Mouse (Mus musculus): ENCODE data around the gene Dync1i1. TPM values are rescaled to one million over a fixed set of nuclear protein-coding genes. Genes with fewer than 3 reads are reported as not detected.

The Dync1i1 gene
- polyA plus RNA-seq, 1 experiment from 2014 or later, result 4.0 TPM

- ATAC-seq (ENCODE audit: low FRiP score), result no peak
- Histone ChIP-seq H3K4me3 (ENCODE audit: low read depth, low read length) (no peak overlapping the region), H3K9ac (ENCODE audit: low read depth, low read length) (no peak overlapping the region), H3K27ac (ENCODE audit: low read depth, low read length) (no peak overlapping the region), H3K4me2 (replicated peaks; ENCODE audit: low read depth, low read length) (no peak overlapping the region), H3K9me3 (ENCODE audit: control insufficient read depth, low read length) (no peaks in the 10 kb centered on the region), H3K36me3 (ENCODE audit: control insufficient read depth, insufficient read depth, low read length) (no peaks in the 10 kb centered on the region), H3K27me3 (ENCODE audit: control insufficient read depth, insufficient read depth, low read length) (no peaks in the 10 kb centered on the region), H3K4me1 (replicated peaks; ENCODE audit: control insufficient read depth, insufficient read depth, low read length) (no peaks in the 10 kb centered on the region)
- peak; percentile 10 for DNase-seq (ENCODE audit: low spot score)
- WGBS, result 78% methylated on average over 14 of the region's 14 CpGs
These were observed 103.1 kb downstream of the Dync1i1 start for GRCm38 (mm10) chr6:5828409-5828974.

- H3K9ac ChIP-seq (ENCODE audit: low read depth, low read length), result no peak overlapping the region
- H3K27ac ChIP-seq (ENCODE audit: low read depth, low read length), result no peak overlapping the region
- no peak overlapping the region for H3K4me3 ChIP-seq (ENCODE audit: low read depth, low read length)
- no peaks in the 10 kb centered on the region for H3K36me3 ChIP-seq (ENCODE audit: control insufficient read depth, insufficient read depth, low read length)
- no peaks in the 10 kb centered on the region for H3K9me3 ChIP-seq (ENCODE audit: control insufficient read depth, low read length)
- DNase-seq (ENCODE audit: low spot score), result peak; percentile 6
- no peak for ATAC-seq (ENCODE audit: low FRiP score)
- no peaks in the 10 kb centered on the region for H3K4me1 ChIP-seq (replicated peaks; ENCODE audit: control insufficient read depth, insufficient read depth, low read length)
- no peaks in the 10 kb centered on the region for H3K27me3 ChIP-seq (ENCODE audit: control insufficient read depth, insufficient read depth, low read length)
- H3K4me2 ChIP-seq (replicated peaks; ENCODE audit: low read depth, low read length), result no peak overlapping the region
- WGBS, result 56% methylated on average over 9 of the region's 9 CpGs
These were observed 103.7 kb downstream of the Dync1i1 start for GRCm38 (mm10) chr6:5829148-5829547.

DNA sequence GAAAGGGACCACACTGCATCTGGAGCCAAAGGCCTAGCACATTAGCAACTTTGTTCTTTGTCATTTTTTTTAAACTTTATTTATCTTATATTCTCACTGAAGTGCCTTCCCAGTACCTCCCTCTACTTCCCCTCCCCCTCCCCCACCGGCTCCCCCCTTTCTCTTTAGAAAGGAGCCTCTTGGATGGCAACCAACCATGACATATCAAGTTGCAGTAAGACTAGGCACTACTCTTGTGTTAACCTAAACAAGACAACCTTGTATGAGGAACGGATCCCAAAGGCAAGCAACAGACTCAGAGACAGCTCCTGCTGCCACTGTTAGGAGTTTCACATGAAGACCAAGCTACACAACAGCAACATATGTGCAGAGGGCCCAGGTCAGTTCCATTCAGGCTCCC is 105.3 kb downstream of the Dync1i1 start:
- Histone ChIP-seq H3K27ac (ENCODE audit: low read depth, low read length) (no peak overlapping the region), H3K4me2 (replicated peaks; ENCODE audit: low read depth, low read length) (no peak overlapping the region), H3K27me3 (ENCODE audit: control insufficient read depth, insufficient read depth, low read length) (no peaks in the 10 kb centered on the region), H3K4me1 (replicated peaks; ENCODE audit: control insufficient read depth, insufficient read depth, low read length) (no peaks in the 10 kb centered on the region), H3K9me3 (ENCODE audit: control insufficient read depth, low read length) (no peaks in the 10 kb centered on the region), H3K9ac (ENCODE audit: low read depth, low read length) (no peak overlapping the region), H3K36me3 (ENCODE audit: control insufficient read depth, insufficient read depth, low read length) (no peaks in the 10 kb centered on the region), H3K4me3 (ENCODE audit: low read depth, low read length) (no peak overlapping the region)
- 61% methylated on average over 2 of the region's 2 CpGs for WGBS
- DNase-seq (ENCODE audit: low spot score) (no peak), ATAC-seq (ENCODE audit: low FRiP score) (no peak)

GRCm38 (mm10) chr6:5831233-5831632 is 105.8 kb downstream of the Dync1i1 start:
- WGBS, result 77% methylated on average over 3 of the region's 3 CpGs
- Histone ChIP-seq H3K27me3 (ENCODE audit: control insufficient read depth, insufficient read depth, low read length) (no peaks in the 10 kb centered on the region), H3K9ac (ENCODE audit: low read depth, low read length) (no peak overlapping the region), H3K4me3 (ENCODE audit: low read depth, low read length) (no peak overlapping the region), H3K36me3 (ENCODE audit: control insufficient read depth, insufficient read depth, low read length) (no peaks in the 10 kb centered on the region), H3K4me2 (replicated peaks; ENCODE audit: low read depth, low read length) (no peak overlapping the region), H3K27ac (ENCODE audit: low read depth, low read length) (no peak overlapping the region), H3K9me3 (ENCODE audit: control insufficient read depth, low read length) (no peaks in the 10 kb centered on the region), H3K4me1 (replicated peaks; ENCODE audit: control insufficient read depth, insufficient read depth, low read length) (no peaks in the 10 kb centered on the region)
- DNase-seq (ENCODE audit: low spot score) (no peak), ATAC-seq (ENCODE audit: low FRiP score) (no peak)

- DNase-seq (ENCODE audit: low spot score), result no peak
These were observed 107.4 kb downstream of the Dync1i1 start for GRCm38 (mm10) chr6:5832838-5833237.

GRCm38 (mm10) chr6:5842466-5842865 is 117.0 kb downstream of the Dync1i1 start:
- ATAC-seq (ENCODE audit: low FRiP score) (no peak), DNase-seq (ENCODE audit: low spot score) (no peak)
- H3K9me3 ChIP-seq (ENCODE audit: control insufficient read depth, low read length), result no peaks in the 10 kb centered on the region
- no peaks in the 10 kb centered on the region for H3K36me3 ChIP-seq (ENCODE audit: control insufficient read depth, insufficient read depth, low read length)
- no peak overlapping the region for H3K4me2 ChIP-seq (replicated peaks; ENCODE audit: low read depth, low read length)
- no peak overlapping the region for H3K4me3 ChIP-seq (ENCODE audit: low read depth, low read length)
- no peaks in the 10 kb centered on the region for H3K27me3 ChIP-seq (ENCODE audit: control insufficient read depth, insufficient read depth, low read length)
- H3K9ac ChIP-seq (ENCODE audit: low read depth, low read length), result no peak overlapping the region
- no peaks in the 10 kb centered on the region for H3K4me1 ChIP-seq (replicated peaks; ENCODE audit: control insufficient read depth, insufficient read depth, low read length)
- 86% methylated on average over 5 of the region's 5 CpGs for WGBS
- H3K27ac ChIP-seq (ENCODE audit: low read depth, low read length), result no peak overlapping the region

More at GRCm38 (mm10) chr6:5832838-5833237, 107.4 kb downstream of the Dync1i1 start:
- no peaks in the 10 kb centered on the region for H3K36me3 ChIP-seq (ENCODE audit: control insufficient read depth, insufficient read depth, low read length)
- no peak overlapping the region for H3K4me2 ChIP-seq (replicated peaks; ENCODE audit: low read depth, low read length)
- H3K9ac ChIP-seq (ENCODE audit: low read depth, low read length), result no peak overlapping the region
- no peaks in the 10 kb centered on the region for H3K27me3 ChIP-seq (ENCODE audit: control insufficient read depth, insufficient read depth, low read length)
- no peak for ATAC-seq (ENCODE audit: low FRiP score)
- no peak overlapping the region for H3K4me3 ChIP-seq (ENCODE audit: low read depth, low read length)
- H3K4me1 ChIP-seq (replicated peaks; ENCODE audit: control insufficient read depth, insufficient read depth, low read length), result no peaks in the 10 kb centered on the region
- 98% methylated on average over 2 of the region's 2 CpGs for WGBS
- H3K9me3 ChIP-seq (ENCODE audit: control insufficient read depth, low read length), result no peaks in the 10 kb centered on the region
- H3K27ac ChIP-seq (ENCODE audit: low read depth, low read length), result no peak overlapping the region

DNA sequence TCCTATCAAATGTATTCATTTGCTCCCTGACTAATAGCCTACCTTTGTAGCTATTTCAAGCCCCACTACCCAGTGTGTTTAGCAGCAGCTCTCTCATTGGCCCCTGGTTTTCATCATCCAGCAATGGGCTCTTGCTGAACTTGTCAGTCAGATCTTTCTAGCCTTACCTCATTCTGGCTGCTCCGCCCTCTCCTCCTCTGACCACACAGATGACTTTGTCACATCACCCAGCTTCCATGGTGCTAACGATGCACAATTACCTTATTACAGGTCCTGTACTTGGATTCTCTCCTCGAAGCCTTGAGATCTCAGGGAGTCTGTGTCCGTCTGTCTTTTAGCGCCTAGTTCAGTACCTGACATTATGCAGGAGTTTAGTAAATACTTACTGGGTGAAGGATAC is 120.7 kb downstream of the Dync1i1 start:
- Histone ChIP-seq H3K27ac (ENCODE audit: low read depth, low read length) (no peak overlapping the region), H3K27me3 (ENCODE audit: control insufficient read depth, insufficient read depth, low read length) (no peaks in the 10 kb centered on the region), H3K36me3 (ENCODE audit: control insufficient read depth, insufficient read depth, low read length) (no peaks in the 10 kb centered on the region), H3K4me1 (replicated peaks; ENCODE audit: control insufficient read depth, insufficient read depth, low read length) (no peaks in the 10 kb centered on the region), H3K9ac (ENCODE audit: low read depth, low read length) (no peak overlapping the region), H3K9me3 (ENCODE audit: control insufficient read depth, low read length) (no peaks in the 10 kb centered on the region), H3K4me2 (replicated peaks; ENCODE audit: low read depth, low read length) (no peak overlapping the region), H3K4me3 (ENCODE audit: low read depth, low read length) (no peak overlapping the region)
- no peak for ATAC-seq (ENCODE audit: low FRiP score)
- DNase-seq (ENCODE audit: low spot score), result no peak
- 92% methylated on average over 5 of the region's 5 CpGs for WGBS

DNA sequence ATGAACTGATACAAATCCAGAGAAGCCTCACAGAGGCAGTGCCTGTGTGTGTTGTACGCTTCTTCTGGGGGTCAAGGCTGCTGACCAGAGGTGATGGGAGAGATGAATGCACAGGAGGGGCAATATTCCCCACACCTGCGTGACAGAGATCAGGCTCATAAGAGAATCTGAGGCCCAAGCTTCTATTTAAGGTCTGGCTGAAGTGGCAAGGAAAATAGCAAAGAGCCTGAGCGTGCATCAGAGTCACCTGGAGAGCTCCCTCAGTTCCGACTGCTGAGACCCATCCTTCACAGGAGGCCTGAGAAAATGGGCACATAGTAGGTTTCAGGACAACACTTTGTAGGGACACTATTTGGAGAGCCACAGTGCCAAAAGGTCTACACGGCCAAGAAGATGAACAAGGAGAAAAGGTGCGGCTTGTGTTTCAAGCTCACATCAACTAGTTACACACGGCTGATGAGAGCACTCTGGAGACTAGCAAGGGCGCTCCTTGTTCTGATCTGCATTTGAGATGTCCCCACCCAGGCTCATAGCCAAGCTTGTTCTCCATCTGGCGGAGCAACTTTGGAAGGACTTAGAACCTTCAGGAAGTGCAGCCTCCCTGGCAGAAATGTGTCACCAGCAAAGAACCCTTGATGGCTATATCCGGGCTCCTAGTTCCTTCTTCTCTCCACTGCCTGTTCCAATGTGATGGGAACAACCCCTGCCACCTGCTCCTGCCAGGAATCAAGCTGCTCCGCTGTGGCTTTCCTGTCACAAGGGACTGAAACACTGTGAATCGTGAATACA is 128.8 kb downstream of the Dync1i1 start:
- no peak for ATAC-seq (ENCODE audit: low FRiP score)
- H3K36me3 ChIP-seq (ENCODE audit: control insufficient read depth, insufficient read depth, low read length), result no peaks in the 10 kb centered on the region
- no peaks in the 10 kb centered on the region for H3K4me1 ChIP-seq (replicated peaks; ENCODE audit: control insufficient read depth, insufficient read depth, low read length)
- no peak overlapping the region for H3K27ac ChIP-seq (ENCODE audit: low read depth, low read length)
- H3K27me3 ChIP-seq (ENCODE audit: control insufficient read depth, insufficient read depth, low read length), result no peaks in the 10 kb centered on the region
- no peak overlapping the region for H3K4me2 ChIP-seq (replicated peaks; ENCODE audit: low read depth, low read length)
- 94% methylated on average over 12 of the region's 12 CpGs for WGBS
- H3K9ac ChIP-seq (ENCODE audit: low read depth, low read length), result no peak overlapping the region
- DNase-seq (ENCODE audit: low spot score), result no peak
- H3K4me3 ChIP-seq (ENCODE audit: low read depth, low read length), result no peak overlapping the region
- H3K9me3 ChIP-seq (ENCODE audit: control insufficient read depth, low read length), result no peaks in the 10 kb centered on the region

- ATAC-seq (ENCODE audit: low FRiP score) (no peak), DNase-seq (ENCODE audit: low spot score) (no peak)
- Histone ChIP-seq H3K27ac (ENCODE audit: low read depth, low read length) (no peak overlapping the region), H3K36me3 (ENCODE audit: control insufficient read depth, insufficient read depth, low read length) (no peaks in the 10 kb centered on the region), H3K4me2 (replicated peaks; ENCODE audit: low read depth, low read length) (no peak overlapping the region), H3K4me1 (replicated peaks; ENCODE audit: control insufficient read depth, insufficient read depth, low read length) (no peaks in the 10 kb centered on the region), H3K27me3 (ENCODE audit: control insufficient read depth, insufficient read depth, low read length) (no peaks in the 10 kb centered on the region), H3K9me3 (ENCODE audit: control insufficient read depth, low read length) (no peaks in the 10 kb centered on the region), H3K9ac (ENCODE audit: low read depth, low read length) (no peak overlapping the region), H3K4me3 (ENCODE audit: low read depth, low read length) (no peak overlapping the region)
- WGBS, result 80% methylated on average over 6 of the region's 6 CpGs
These were observed 130.1 kb downstream of the Dync1i1 start for GRCm38 (mm10) chr6:5855526-5855925.
